Mouse (Mus musculus) neural tube, embryonic 13.5 days (tissue): ENCODE data around the gene Cacna2d2. TPM values are rescaled to one million over a fixed set of nuclear protein-coding genes. Genes with fewer than 3 reads are reported as not detected.

Experiments
- polyA plus RNA-seq: library from polyadenylated mRNA; unstranded; fragments of >200 nt; fragmentation: Nextera tagmentation; extraction: Ambion mirVana; gene quantifications from 2 replicates; pipeline ENCODE4 v1.2.1, GENCODE M21; 2015

Cacna2d2 gene
- polyA plus RNA-seq, 1 experiment from 2014 or later = 8.6 TPM

Other genes with a start within 250 kb of the Cacna2d2 start
- 14.6 TPM in 2 replicates for gene Dock3, start 167.7 kb upstream of the Cacna2d2 start, polyA plus RNA-seq
- gene Mapkapk3, start 109.7 kb upstream of the Cacna2d2 start, polyA plus RNA-seq = 1.8 and 2.4 TPM in 2 replicates
- gene Cish, start 103.6 kb upstream of the Cacna2d2 start, polyA plus RNA-seq = 8.7 and 9.2 TPM in 2 replicates
- gene Hemk1, start 61.3 kb upstream of the Cacna2d2 start, polyA plus RNA-seq = 13.0 and 15.0 TPM in 2 replicates
- gene 6430571L13Rik, start 59.0 kb upstream of the Cacna2d2 start, polyA plus RNA-seq = 6.4 and 6.5 TPM in 2 replicates
- 43.4 and 44.4 TPM in 2 replicates for gene Tmem115, start 134.3 kb downstream of the Cacna2d2 start, polyA plus RNA-seq
- 33.0 and 40.1 TPM in 2 replicates for gene Cyb561d2, start 142.6 kb downstream of the Cacna2d2 start, polyA plus RNA-seq
- 66.7 and 73.7 TPM in 2 replicates for gene Nprl2, start 142.6 kb downstream of the Cacna2d2 start, polyA plus RNA-seq
- gene Zmynd10, start 147.7 kb downstream of the Cacna2d2 start, polyA plus RNA-seq = 1.2 and 1.3 TPM in 2 replicates
- gene Rassf1, start 151.9 kb downstream of the Cacna2d2 start, polyA plus RNA-seq = 35.4 and 39.0 TPM in 2 replicates
- gene Tusc2, start 163.6 kb downstream of the Cacna2d2 start, polyA plus RNA-seq = 95.3 and 114 TPM in 2 replicates
- gene Hyal2, start 168.3 kb downstream of the Cacna2d2 start, polyA plus RNA-seq = 76.8 and 77.5 TPM in 2 replicates
- 8.2 and 8.5 TPM in 2 replicates for gene Hyal1, start 177.3 kb downstream of the Cacna2d2 start, polyA plus RNA-seq
- gene Naa80, start 179.3 kb downstream of the Cacna2d2 start, polyA plus RNA-seq = 15.9 and 19.0 TPM in 2 replicates
- 1.9 and 2.0 TPM in 2 replicates for gene Hyal3, start 181.2 kb downstream of the Cacna2d2 start, polyA plus RNA-seq
- gene Ifrd2, start 188.0 kb downstream of the Cacna2d2 start, polyA plus RNA-seq = 13.5 and 17.4 TPM in 2 replicates
- 6.5 and 9.0 TPM in 2 replicates for gene Sema3b, start 209.6 kb downstream of the Cacna2d2 start, polyA plus RNA-seq
- gene Gnai2, start 235.8 kb downstream of the Cacna2d2 start, polyA plus RNA-seq = 350 and 384 TPM in 2 replicates